Mouse (Mus musculus): ENCODE results near the gene Ublcp1. TPM values are rescaled to one million over a fixed set of nuclear protein-coding genes. Genes with fewer than 3 reads are reported as not detected.

The Ublcp1 gene
- polyA plus RNA-seq, 1 experiment from 2014 or later = 65.7 TPM

GRCm38 (mm10) chr11:44508876-44509275, 38.6 kb upstream of the Ublcp1 start:
- Histone ChIP-seq H3K4me3 (no peak overlapping the region), H3K27ac (replicated peaks) (no peak overlapping the region)

GRCm38 (mm10) chr11:44504761-44505160, 34.5 kb upstream of the Ublcp1 start:
- H3K4me2 ChIP-seq = no peak overlapping the region
- H3K9ac ChIP-seq = no peak overlapping the region
- no peaks in the 10 kb centered on the region for H3K9me3 ChIP-seq
- H3K4me1 ChIP-seq (replicated peaks) = no peaks in the 10 kb centered on the region
- H3K36me3 ChIP-seq = no peaks in the 10 kb centered on the region
- ATAC-seq (ENCODE audit: low read depth) = no peak
- no peaks in the 10 kb centered on the region for H3K27me3 ChIP-seq
- 88% methylated on average over 3 of the region's 3 CpGs for WGBS
- H3K27ac ChIP-seq (replicated peaks) = no peak overlapping the region
- no peak overlapping the region for H3K4me3 ChIP-seq

More at GRCm38 (mm10) chr11:44508876-44509275, 38.6 kb upstream of the Ublcp1 start:
- ATAC-seq (ENCODE audit: low read depth) = no peak
- Histone ChIP-seq H3K36me3 (no peaks in the 10 kb centered on the region), H3K27me3 (no peaks in the 10 kb centered on the region), H3K4me1 (replicated peaks) (no peaks in the 10 kb centered on the region), H3K4me2 (no peak overlapping the region), H3K9me3 (no peaks in the 10 kb centered on the region), H3K9ac (no peak overlapping the region)
- WGBS = 64% methylated on average over 4 of the region's 4 CpGs

- Histone ChIP-seq H3K9me3 (no peaks in the 10 kb centered on the region), H3K4me3 (no peak overlapping the region), H3K4me2 (no peak overlapping the region), H3K27me3 (no peaks in the 10 kb centered on the region), H3K36me3 (no peaks in the 10 kb centered on the region), H3K27ac (replicated peaks) (no peak overlapping the region), H3K9ac (no peak overlapping the region), H3K4me1 (replicated peaks) (no peaks in the 10 kb centered on the region)
- WGBS = 85% methylated on average over 7 of the region's 7 CpGs
- no peak for ATAC-seq (ENCODE audit: low read depth)
Observed at GRCm38 (mm10) chr11:44504146-44504545, 33.8 kb upstream of the Ublcp1 start.

GRCm38 (mm10) chr11:44502931-44503330, 32.6 kb upstream of the Ublcp1 start:
- Histone ChIP-seq H3K4me1 (replicated peaks) (no peaks in the 10 kb centered on the region), H3K4me2 (no peak overlapping the region), H3K9ac (no peak overlapping the region), H3K27ac (replicated peaks) (no peak overlapping the region), H3K9me3 (no peaks in the 10 kb centered on the region), H3K4me3 (no peak overlapping the region), H3K27me3 (no peaks in the 10 kb centered on the region), H3K36me3 (no peaks in the 10 kb centered on the region)
- 39% methylated on average over 5 of the region's 5 CpGs for WGBS
- ATAC-seq (ENCODE audit: low read depth) = no peak

GRCm38 (mm10) chr11:44501477-44501876, 31.2 kb upstream of the Ublcp1 start:
- no peaks in the 10 kb centered on the region for H3K9me3 ChIP-seq
- no peak overlapping the region for H3K4me3 ChIP-seq
- no peaks in the 10 kb centered on the region for H3K36me3 ChIP-seq
- no peak overlapping the region for H3K4me2 ChIP-seq
- 95% methylated on average over 2 of the region's 2 CpGs for WGBS
- H3K4me1 ChIP-seq (replicated peaks) = no peaks in the 10 kb centered on the region
- no peak overlapping the region for H3K27ac ChIP-seq (replicated peaks)
- H3K27me3 ChIP-seq = no peaks in the 10 kb centered on the region
- no peak for ATAC-seq (ENCODE audit: low read depth)
- no peak overlapping the region for H3K9ac ChIP-seq

- ATAC-seq (ENCODE audit: low read depth) = no peak
- Histone ChIP-seq H3K4me2 (no peak overlapping the region), H3K4me1 (replicated peaks) (no peaks in the 10 kb centered on the region), H3K9me3 (no peaks in the 10 kb centered on the region), H3K27ac (replicated peaks) (no peak overlapping the region), H3K36me3 (no peaks in the 10 kb centered on the region), H3K9ac (no peak overlapping the region), H3K4me3 (no peak overlapping the region), H3K27me3 (no peaks in the 10 kb centered on the region)
- 83% methylated on average over 7 of the region's 7 CpGs for WGBS
Observed at GRCm38 (mm10) chr11:44500966-44501365, 30.7 kb upstream of the Ublcp1 start.

GRCm38 (mm10) chr11:44498412-44499272, 28.3 kb upstream of the Ublcp1 start:
- Histone ChIP-seq H3K27me3 (no peaks in the 10 kb centered on the region), H3K9ac (no peak overlapping the region), H3K4me2 (no peak overlapping the region), H3K9me3 (no peaks in the 10 kb centered on the region), H3K4me1 (replicated peaks) (no peaks in the 10 kb centered on the region), H3K4me3 (no peak overlapping the region), H3K27ac (replicated peaks) (no peak overlapping the region), H3K36me3 (no peaks in the 10 kb centered on the region)
- no peak for ATAC-seq (ENCODE audit: low read depth)
- 75% methylated on average over 13 of the region's 13 CpGs for WGBS

GRCm38 (mm10) chr11:44496217-44496616, 25.9 kb upstream of the Ublcp1 start:
- no peaks in the 10 kb centered on the region for H3K36me3 ChIP-seq
- H3K27ac ChIP-seq (replicated peaks) = no peak overlapping the region
- H3K4me2 ChIP-seq = no peak overlapping the region
- H3K27me3 ChIP-seq = no peaks in the 10 kb centered on the region
- no peak overlapping the region for H3K4me3 ChIP-seq
- no peak for ATAC-seq (ENCODE audit: low read depth)
- WGBS = 56% methylated on average over 3 of the region's 3 CpGs
- no peaks in the 10 kb centered on the region for H3K9me3 ChIP-seq
- no peak overlapping the region for H3K9ac ChIP-seq
- no peaks in the 10 kb centered on the region for H3K4me1 ChIP-seq (replicated peaks)

GRCm38 (mm10) chr11:44494643-44495323, 24.5 kb upstream of the Ublcp1 start:
- H3K36me3 ChIP-seq = no peaks in the 10 kb centered on the region
- H3K4me2 ChIP-seq = no peak overlapping the region
- H3K9me3 ChIP-seq = no peaks in the 10 kb centered on the region
- H3K4me3 ChIP-seq = no peak overlapping the region
- no peak overlapping the region for H3K27ac ChIP-seq (replicated peaks)
- no peaks in the 10 kb centered on the region for H3K27me3 ChIP-seq
- ATAC-seq (ENCODE audit: low read depth) = no peak
- no peak overlapping the region for H3K9ac ChIP-seq
- WGBS = 83% methylated on average over 5 of the region's 5 CpGs
- no peaks in the 10 kb centered on the region for H3K4me1 ChIP-seq (replicated peaks)

- Histone ChIP-seq H3K9ac (no peak overlapping the region), H3K27ac (replicated peaks) (no peak overlapping the region), H3K36me3 (no peaks in the 10 kb centered on the region), H3K4me3 (no peak overlapping the region), H3K9me3 (no peaks in the 10 kb centered on the region), H3K27me3 (no peaks in the 10 kb centered on the region), H3K4me2 (no peak overlapping the region), H3K4me1 (replicated peaks) (no peaks in the 10 kb centered on the region)
- 93% methylated on average over 1 of the region's 1 CpGs for WGBS
- no peak for ATAC-seq (ENCODE audit: low read depth)
Observed at GRCm38 (mm10) chr11:44489117-44489516, 18.8 kb upstream of the Ublcp1 start.

- no peak overlapping the region for H3K4me2 ChIP-seq
- H3K27me3 ChIP-seq = no peaks in the 10 kb centered on the region
- no peaks in the 10 kb centered on the region for H3K4me1 ChIP-seq (replicated peaks)
- H3K36me3 ChIP-seq = no peaks in the 10 kb centered on the region
- no peak for ATAC-seq (ENCODE audit: low read depth)
- 94% methylated on average over 7 of the region's 7 CpGs for WGBS
- H3K4me3 ChIP-seq = no peak overlapping the region
- no peaks in the 10 kb centered on the region for H3K9me3 ChIP-seq
- H3K9ac ChIP-seq = no peak overlapping the region
- no peak overlapping the region for H3K27ac ChIP-seq (replicated peaks)
Observed at GRCm38 (mm10) chr11:44485089-44485736, 14.9 kb upstream of the Ublcp1 start.

GRCm38 (mm10) chr11:44480246-44480645, 9.9 kb upstream of the Ublcp1 start:
- 86% methylated on average over 6 of the region's 6 CpGs for WGBS
- Histone ChIP-seq H3K4me3 (no peak overlapping the region), H3K4me2 (no peak overlapping the region), H3K9me3 (no peaks in the 10 kb centered on the region), H3K27me3 (no peaks in the 10 kb centered on the region), H3K4me1 (replicated peaks) (no peaks in the 10 kb centered on the region), H3K27ac (replicated peaks) (no peak overlapping the region), H3K36me3 (no peaks in the 10 kb centered on the region), H3K9ac (no peak overlapping the region)
- no peak for ATAC-seq (ENCODE audit: low read depth)
